Mouse (Mus musculus): ENCODE results near the gene Agbl1.

DNA sequence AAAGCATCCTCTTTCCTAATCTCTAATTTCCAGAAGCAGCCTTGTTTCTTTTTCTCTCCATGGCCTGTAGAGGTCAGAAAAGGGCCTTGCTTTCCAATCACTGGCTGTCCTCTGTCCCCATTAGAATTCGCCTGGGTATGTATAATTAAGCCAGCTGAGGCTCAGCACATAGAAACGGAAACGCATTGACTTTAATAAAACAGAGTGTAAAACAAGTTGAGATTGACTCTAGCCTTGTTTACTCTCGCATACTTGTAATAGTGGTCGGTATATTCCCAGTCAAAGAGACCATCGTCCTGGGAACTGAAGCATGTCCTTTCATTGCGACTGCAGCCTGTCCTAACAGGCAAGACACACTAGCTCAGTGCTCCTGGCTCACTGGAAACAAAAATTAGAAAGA is 902.3 kb downstream of the Agbl1 start:
- TF ChIP-seq CTCF (IDR thresholded peaks at IDR 0.05; ENCODE audit: insufficient read depth, low read depth, low read length) (no peak), POLR2A (IDR thresholded peaks at IDR 0.05; ENCODE audit: insufficient read depth, low read depth, low read length) (no peak)

All from olfactory bulb, adult 2 months (tissue).